In the genomic region with DNA sequence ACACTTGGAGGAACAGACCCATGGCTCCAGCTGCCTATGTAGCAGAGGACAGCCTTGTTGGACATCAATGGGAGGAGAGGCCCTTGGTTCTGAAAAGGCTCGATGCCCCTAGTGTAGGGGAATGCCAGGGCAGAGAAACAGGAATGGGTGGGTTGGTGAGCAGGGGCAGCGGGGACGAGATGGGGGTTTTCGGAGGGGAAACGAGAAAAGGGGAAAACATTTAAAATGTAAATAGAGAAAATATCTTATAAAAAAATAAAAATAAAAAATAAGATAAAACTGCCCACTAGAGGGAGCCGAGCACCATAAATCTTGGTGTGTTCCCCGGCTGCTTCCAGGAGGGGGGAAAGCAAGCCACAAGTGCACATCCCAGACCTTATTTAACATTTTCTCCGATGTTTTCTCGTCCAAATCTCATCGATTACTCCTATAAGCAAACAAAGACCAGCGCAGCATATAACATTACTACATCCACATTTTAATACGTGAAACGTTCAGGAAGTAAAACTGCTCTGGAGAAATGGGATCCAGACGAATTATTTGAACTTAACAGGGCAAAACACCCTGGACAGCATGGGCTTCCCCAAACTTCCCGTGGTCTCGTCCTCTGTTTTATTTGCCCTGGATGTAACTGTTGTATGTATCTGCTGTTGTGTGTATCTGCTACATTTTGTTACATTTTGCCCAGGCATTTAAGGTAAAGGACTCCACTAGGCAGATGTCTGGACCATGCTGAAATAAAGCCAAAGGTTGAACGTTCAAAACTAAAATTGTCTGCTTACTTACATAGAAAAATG, we compare ENCODE assay signal across 8 mouse cellular contexts.
DNase-seq lines count a peak whose midpoint lies in the region; ATAC-seq and TF ChIP-seq lines count a peak whose summit lies in the region.

No protein-coding gene starts in this region.

- no peaks in the 10 kb centered on the region for H3K9me3 ChIP-seq in intestine, postnatal 0 days (ENCODE audit: control insufficient read depth)
- no peaks in the 10 kb centered on the region for H3K9me3 ChIP-seq in midbrain, postnatal 0 days (ENCODE audit: low read length)

- H3K4me1 ChIP-seq in intestine, postnatal 0 days (replicated peaks; ENCODE audit: control insufficient read depth, insufficient read depth, low read length), result no peaks in the 10 kb centered on the region
- H3K4me1 ChIP-seq in midbrain, postnatal 0 days (ENCODE audit: insufficient read depth, low read length), result no peaks in the 10 kb centered on the region

- WGBS in intestine, postnatal 0 days, result 13% methylated on average over 17 of the region's 17 CpGs
- WGBS in midbrain, postnatal 0 days, result 23% methylated on average over 17 of the region's 17 CpGs

- DNase-seq in layer of hippocampus, adult 11-12 months (ENCODE audit: low spot score), result peak; percentile 20
- no peak for DNase-seq in layer of hippocampus, adult 9-10 months (ENCODE audit: low spot score)
- DNase-seq in cerebellum, postnatal 25 days, result peak; percentile 31 to 45
- DNase-seq in liver, result peak; percentile 7
- peak; percentile 72 for DNase-seq in midbrain, postnatal 0 days (ENCODE audit: low spot score)
- peak; percentile 9 for DNase-seq in thymus, postnatal 14 days

- H3K27me3 ChIP-seq in intestine, postnatal 0 days (replicated peaks; ENCODE audit: control insufficient read depth, insufficient read depth, low read length), result no peaks in the 10 kb centered on the region
- H3K27me3 ChIP-seq in midbrain, postnatal 0 days (ENCODE audit: insufficient read depth, low read length), result no peaks in the 10 kb centered on the region

- H3K36me3 ChIP-seq in intestine, postnatal 0 days (ENCODE audit: control insufficient read depth, insufficient read depth), result no peaks in the 10 kb centered on the region
- no peaks in the 10 kb centered on the region for H3K36me3 ChIP-seq in midbrain, postnatal 0 days (ENCODE audit: insufficient read depth, low read length)

- H3K4me2 ChIP-seq in intestine, postnatal 0 days (replicated peaks; ENCODE audit: low read depth), result peak overlapping the region; percentile 55
- H3K4me2 ChIP-seq in midbrain, postnatal 0 days (ENCODE audit: low read depth, low read length, poor library complexity, severe bottlenecking), result peak overlapping the region; percentile 43

- ATAC-seq in granulocyte monocyte progenitor cell, adult 5-6 weeks (replicated peaks; ENCODE audit: poor library complexity, severe bottlenecking), result peak; percentile 68
- no peak for ATAC-seq in intestine, postnatal 0 days
- 0 out of 2 replicates have a peak, but pooled peaks have one; percentile 56 for ATAC-seq in midbrain, postnatal 0 days (ENCODE audit: low FRiP score)

- H3K27ac ChIP-seq in intestine, postnatal 0 days (ENCODE audit: low read depth, low read length), result no peak overlapping the region
- no peak overlapping the region for H3K27ac ChIP-seq in midbrain, postnatal 0 days (ENCODE audit: low read depth, low read length)

- TF ChIP-seq CTCF in intestine, postnatal 0 days (IDR thresholded peaks at IDR 0.05; ENCODE audit: low read depth), result peak; percentile 68
- TF ChIP-seq CTCF in midbrain, postnatal 0 days (IDR thresholded peaks at IDR 0.05), result peak; percentile 72

- no peak overlapping the region for H3K9ac ChIP-seq in intestine, postnatal 0 days (ENCODE audit: low read depth, low read length)
- no peak overlapping the region for H3K9ac ChIP-seq in midbrain, postnatal 0 days (replicated peaks; ENCODE audit: low read length, poor library complexity, severe bottlenecking)

- peak overlapping the region; percentile 16; the same call in 1 of the 2 replicates for H3K4me3 ChIP-seq in intestine, postnatal 0 days (ENCODE audit: low read depth, low read length)
- H3K4me3 ChIP-seq in midbrain, postnatal 0 days (ENCODE audit: low read depth, low read length), result peak overlapping the region; percentile 23; the same call in 1 of the 2 replicates
